In the genomic region with DNA sequence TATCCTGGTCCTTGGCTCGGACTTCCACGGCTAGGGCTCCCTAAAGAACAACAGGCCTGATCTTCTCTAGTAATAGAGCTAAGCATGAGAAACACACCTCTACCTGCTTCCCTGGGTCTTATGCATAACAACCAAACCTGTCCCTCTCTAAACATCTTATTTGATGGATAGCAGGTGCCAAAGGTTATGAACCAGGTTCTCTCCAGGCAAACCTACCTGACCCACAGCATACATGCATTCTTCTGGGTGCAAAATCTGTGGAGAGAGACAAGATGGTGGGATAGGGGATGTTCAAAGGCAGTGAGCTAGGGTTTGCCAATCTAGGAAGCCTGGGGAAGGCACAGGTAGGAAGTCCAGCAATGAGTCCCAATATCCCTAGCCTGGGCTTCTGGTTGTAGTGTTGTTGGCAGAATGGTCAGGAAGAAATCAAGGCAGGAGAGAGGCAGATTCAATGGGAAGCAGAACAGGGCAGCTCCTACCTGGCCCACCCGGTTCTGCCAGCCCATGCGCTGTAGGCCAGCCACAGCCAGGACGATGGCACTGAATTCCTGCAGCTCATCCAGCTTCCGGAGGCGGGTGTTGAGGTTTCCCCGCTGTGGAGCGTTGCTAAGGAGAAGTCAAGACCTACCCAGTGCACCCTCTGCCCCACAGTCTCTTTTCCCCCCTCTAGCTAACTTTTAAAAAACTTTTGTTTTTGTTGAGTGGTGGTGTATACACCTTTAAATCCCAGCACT, we compare ENCODE assay signal across 9 mouse cellular contexts. TPM values are rescaled to one million over a fixed set of nuclear protein-coding genes. Genes with fewer than 3 reads are reported as not detected.
DNase-seq lines count a peak whose midpoint lies in the region; ATAC-seq and TF ChIP-seq lines count a peak whose summit lies in the region.
"Had no signal": no experiment of that assay in that cellular context is flagged by ENCODE, and none has a peak within 500 bp of the region (broad histone marks: within the 10 kb centered on the region; RNA-seq: fewer than 3 reads in every experiment).

No protein-coding gene starts in this region.

- no peaks in the 10 kb centered on the region for H3K9me3 ChIP-seq in kidney, embryonic 14.5 days (ENCODE audit: control insufficient read depth, low read length)
- no peaks in the 10 kb centered on the region for H3K9me3 ChIP-seq in ES-Bruce4 (replicated peaks; ENCODE audit: control insufficient read depth, insufficient read depth, low read length, poor library complexity, severe bottlenecking)
- no peaks in the 10 kb centered on the region for H3K9me3 ChIP-seq in forebrain, embryonic 14.5 days (replicated peaks; ENCODE audit: control insufficient read depth, low read length)
- H3K9me3 ChIP-seq in liver, embryonic 14.5 days (ENCODE audit: control insufficient read depth, low read length) = no peaks in the 10 kb centered on the region

- no peak for DNase-seq in kidney, adult 9 months
- no peak for DNase-seq in forebrain, embryonic 14.5 days (ENCODE audit: low spot score)
- peak in 1 of 3 experiments; percentile 41 for DNase-seq in liver, embryonic 14.5 days (ENCODE audit: low read depth in 3 of 3, low spot score in 3 of 3)
- no peak for DNase-seq in ovary, adult 18-20 months (ENCODE audit: low spot score)
- DNase-seq in T-cell, adult 2 months (ENCODE audit: low spot score) = no peak
- DNase-seq: lung, postnatal 14 days had no signal

- ATAC-seq in kidney, embryonic 14.5 days (ENCODE audit: low FRiP score, low TSS enrichment) = no peak
- no peak for ATAC-seq in forebrain, embryonic 14.5 days
- ATAC-seq in liver, embryonic 14.5 days (ENCODE audit: insufficient read depth) = no peak
- ATAC-seq in CD4-positive, CD25-positive, alpha-beta regulatory T cell, adult 4 months = no peak

- WGBS in kidney, embryonic 14.5 days = 67% methylated on average over 9 of the region's 9 CpGs
- WGBS in forebrain, embryonic 14.5 days = 68% methylated on average over 9 of the region's 9 CpGs
- WGBS in liver, embryonic 14.5 days (ENCODE audit: insufficient replicate concordance) = 77% methylated on average over 9 of the region's 9 CpGs

- TF ChIP-seq POLR2A in ES-Bruce4 (IDR thresholded peaks at IDR 0.05; ENCODE audit: insufficient read depth, low read length) = no peak

- no peak for TF ChIP-seq CTCF in ES-Bruce4 (IDR thresholded peaks at IDR 0.05; ENCODE audit: low read depth, low read length)
- no peak for TF ChIP-seq CTCF in liver, embryonic 14.5 days (IDR thresholded peaks at IDR 0.05; ENCODE audit: low read depth)

- H3K27ac ChIP-seq in kidney, embryonic 14.5 days (ENCODE audit: low read depth, low read length) = no peak overlapping the region
- H3K27ac ChIP-seq in ES-Bruce4 (ENCODE audit: insufficient read depth, low read length) = 0 out of 2 replicates have a peak overlapping the region, but pooled peaks have one; percentile 12
- no peak overlapping the region for H3K27ac ChIP-seq in forebrain, embryonic 14.5 days (ENCODE audit: low read depth, low read length)
- peak overlapping the region; percentile 97 for H3K27ac ChIP-seq in liver, embryonic 14.5 days

- H3K4me2 ChIP-seq in kidney, embryonic 14.5 days (replicated peaks; ENCODE audit: low read depth, low read length) = peak overlapping the region; percentile 38
- peak overlapping the region; percentile 53 for H3K4me2 ChIP-seq in forebrain, embryonic 14.5 days (ENCODE audit: low read length)
- H3K4me2 ChIP-seq in liver, embryonic 14.5 days (ENCODE audit: low read depth) = peak overlapping the region; percentile 98

- H3K36me3 ChIP-seq in kidney, embryonic 14.5 days (ENCODE audit: control insufficient read depth, insufficient read depth, low read length) = peaks cover 51% of the 10 kb centered on the region
- peaks cover 18% of the 10 kb centered on the region for H3K36me3 ChIP-seq in ES-Bruce4 (ENCODE audit: control insufficient read depth, insufficient read depth, low read length, poor library complexity, severe bottlenecking)
- peaks cover 38% of the 10 kb centered on the region for H3K36me3 ChIP-seq in forebrain, embryonic 14.5 days (ENCODE audit: control insufficient read depth, insufficient read depth, low read length)
- peaks cover 81% of the 10 kb centered on the region for H3K36me3 ChIP-seq in liver, embryonic 14.5 days (replicated peaks; ENCODE audit: control insufficient read depth, insufficient read depth, low read depth)

- no peak for TF ChIP-seq EP300 in ES-Bruce4 (IDR thresholded peaks at IDR 0.05; ENCODE audit: insufficient read depth, low read depth, low read length)
- TF ChIP-seq EP300 in liver, embryonic 14.5 days (IDR thresholded peaks at IDR 0.05; ENCODE audit: low read depth) = no peak; the same call in 1 of the 2 replicates

- H3K4me3 ChIP-seq in kidney, embryonic 14.5 days (ENCODE audit: low read length) = peak overlapping the region; percentile 66
- H3K4me3 ChIP-seq in ES-Bruce4 (ENCODE audit: low read depth, low read length) = peak overlapping the region; percentile 55
- peak overlapping the region; percentile 83 for H3K4me3 ChIP-seq in forebrain, embryonic 14.5 days (ENCODE audit: low read depth, low read length)
- peak overlapping the region; percentile 95 to 97 for H3K4me3 ChIP-seq in liver, embryonic 14.5 days (ENCODE audit: insufficient read depth in 1 of 2, low read depth in 2 of 2, low read length in 2 of 2)

- peak overlapping the region; percentile 37; the same call in 1 of the 2 replicates for H3K9ac ChIP-seq in kidney, embryonic 14.5 days (ENCODE audit: low read depth, low read length)
- H3K9ac ChIP-seq in ES-Bruce4 (ENCODE audit: low read depth, poor library complexity, severe bottlenecking) = peak overlapping the region; percentile 98
- peak overlapping the region; percentile 40; the same call in 1 of the 2 replicates for H3K9ac ChIP-seq in forebrain, embryonic 14.5 days (ENCODE audit: low read length)
- H3K9ac ChIP-seq in liver, embryonic 14.5 days (replicated peaks) = peak overlapping the region; percentile 99

- H3K4me1 ChIP-seq in kidney, embryonic 14.5 days (ENCODE audit: control insufficient read depth, insufficient read depth, low read length) = peaks cover 20% of the 10 kb centered on the region
- peaks cover 5% of the 10 kb centered on the region for H3K4me1 ChIP-seq in ES-Bruce4 (ENCODE audit: control insufficient read depth, insufficient read depth, low read length)
- H3K4me1 ChIP-seq in forebrain, embryonic 14.5 days (ENCODE audit: control insufficient read depth, insufficient read depth, low read length) = peaks cover 12% of the 10 kb centered on the region
- H3K4me1 ChIP-seq in liver, embryonic 14.5 days (replicated peaks; ENCODE audit: control insufficient read depth in 2 of 2, insufficient read depth in 2 of 2, low read length in 1 of 2) = peaks cover 16 to 19% of the 10 kb centered on the region in 2 experiments

- no peaks in the 10 kb centered on the region for H3K27me3 ChIP-seq in kidney, embryonic 14.5 days (ENCODE audit: control insufficient read depth, insufficient read depth, low read length)
- no peaks in the 10 kb centered on the region for H3K27me3 ChIP-seq in ES-Bruce4 (ENCODE audit: control insufficient read depth, insufficient read depth, low read length, poor library complexity, severe bottlenecking)
- H3K27me3 ChIP-seq in forebrain, embryonic 14.5 days (replicated peaks; ENCODE audit: control insufficient read depth, insufficient read depth, low read length) = no peaks in the 10 kb centered on the region
- no peaks in the 10 kb centered on the region for H3K27me3 ChIP-seq in liver, embryonic 14.5 days (ENCODE audit: control insufficient read depth, insufficient read depth, low read length)

RNA-seq across cellular contexts. Expression of a gene that starts 3.1 kb away (rescaled TPM):
- polyA plus RNA-seq in kidney, embryonic 14.5 days (2014; fragmentation: Nextera tagmentation; extraction: Ambion mirVana) = 413 and 421 TPM in 2 replicates
- 173 and 202 TPM in 2 replicates for polyA plus RNA-seq in ES-Bruce4 (2011; ENCODE audit: insufficient read depth, insufficient read length, low read depth, missing spikeins)
- 215 and 240 TPM in 2 replicates for polyA plus RNA-seq in forebrain, embryonic 14.5 days (2014; fragmentation: Nextera tagmentation; extraction: Ambion mirVana)
- 177 and 217 TPM in 2 replicates for polyA plus RNA-seq in liver, embryonic 14.5 days (2012; rRNA removed)
- polyA plus RNA-seq in liver, embryonic 14.5 days (2014; fragmentation: Nextera tagmentation; extraction: Ambion mirVana) = 168 and 190 TPM in 2 replicates
- 10 to 100 TPM; 11.3 to 14.7 TPM for polyA plus RNA-seq in CD4-positive, CD25-positive, alpha-beta regulatory T cell, adult 4 months (2017; shearing (Covaris generic))

RNA-seq across cellular contexts. Expression of a gene that starts 6.4 kb away (rescaled TPM):
- 123 and 136 TPM in 2 replicates for polyA plus RNA-seq in kidney, embryonic 14.5 days (2014; fragmentation: Nextera tagmentation; extraction: Ambion mirVana)
- polyA plus RNA-seq in ES-Bruce4 (2011; ENCODE audit: insufficient read depth, insufficient read length, low read depth, missing spikeins) = 76.5 and 80.3 TPM in 2 replicates
- 68.5 and 74.3 TPM in 2 replicates for polyA plus RNA-seq in forebrain, embryonic 14.5 days (2014; fragmentation: Nextera tagmentation; extraction: Ambion mirVana)
- 837 and 876 TPM in 2 replicates for polyA plus RNA-seq in liver, embryonic 14.5 days (2012; rRNA removed)
- polyA plus RNA-seq in liver, embryonic 14.5 days (2014; fragmentation: Nextera tagmentation; extraction: Ambion mirVana) = 1,376 and 1,452 TPM in 2 replicates
- 10 to 100 TPM; 23.7 to 24.0 TPM for polyA plus RNA-seq in CD4-positive, CD25-positive, alpha-beta regulatory T cell, adult 4 months (2017; shearing (Covaris generic))

RNA-seq across cellular contexts. Expression of a gene that starts 11.8 kb away (rescaled TPM):
- polyA plus RNA-seq in kidney, embryonic 14.5 days (2014; fragmentation: Nextera tagmentation; extraction: Ambion mirVana) = 49.6 and 51.9 TPM in 2 replicates
- polyA plus RNA-seq in ES-Bruce4 (2011; ENCODE audit: insufficient read depth, insufficient read length, low read depth, missing spikeins) = 13.7 and 17.4 TPM in 2 replicates
- polyA plus RNA-seq in forebrain, embryonic 14.5 days (2014; fragmentation: Nextera tagmentation; extraction: Ambion mirVana) = 38.2 and 39.7 TPM in 2 replicates
- polyA plus RNA-seq in liver, embryonic 14.5 days (2012; rRNA removed) = 16.4 and 19.5 TPM in 2 replicates
- 18.8 and 20.2 TPM in 2 replicates for polyA plus RNA-seq in liver, embryonic 14.5 days (2014; fragmentation: Nextera tagmentation; extraction: Ambion mirVana)
- polyA plus RNA-seq in CD4-positive, CD25-positive, alpha-beta regulatory T cell, adult 4 months (2017; shearing (Covaris generic)) = 10 to 100 TPM; 15.7 to 16.0 TPM

RNA-seq across cellular contexts. Expression of a gene that starts 17.5 kb away (rescaled TPM):
- polyA plus RNA-seq in kidney, embryonic 14.5 days (2014; fragmentation: Nextera tagmentation; extraction: Ambion mirVana) = 6.7 and 7.6 TPM in 2 replicates
- polyA plus RNA-seq in ES-Bruce4 (2011; ENCODE audit: insufficient read depth, insufficient read length, low read depth, missing spikeins) = 5.1 and 7.0 TPM in 2 replicates
- polyA plus RNA-seq in forebrain, embryonic 14.5 days (2014; fragmentation: Nextera tagmentation; extraction: Ambion mirVana) = 16.3 and 22.2 TPM in 2 replicates
- 13.0 and 17.3 TPM in 2 replicates for polyA plus RNA-seq in liver, embryonic 14.5 days (2012; rRNA removed)
- polyA plus RNA-seq in liver, embryonic 14.5 days (2014; fragmentation: Nextera tagmentation; extraction: Ambion mirVana) = 7.4 and 8.9 TPM in 2 replicates
- polyA plus RNA-seq in CD4-positive, CD25-positive, alpha-beta regulatory T cell, adult 4 months (2017; shearing (Covaris generic)) = 1 to 10 TPM; 3.2 to 3.6 TPM

RNA-seq across cellular contexts. Expression of a gene that starts 23.9 kb away (rescaled TPM):
- polyA plus RNA-seq in kidney, embryonic 14.5 days (2014; fragmentation: Nextera tagmentation; extraction: Ambion mirVana) = 18.0 and 28.1 TPM in 2 replicates
- polyA plus RNA-seq in ES-Bruce4 (2011; ENCODE audit: insufficient read depth, insufficient read length, low read depth, missing spikeins) = 26.7 and 30.5 TPM in 2 replicates
- polyA plus RNA-seq in forebrain, embryonic 14.5 days (2014; fragmentation: Nextera tagmentation; extraction: Ambion mirVana) = 33.3 and 33.8 TPM in 2 replicates
- 9.4 and 9.7 TPM in 2 replicates for polyA plus RNA-seq in liver, embryonic 14.5 days (2012; rRNA removed)
- polyA plus RNA-seq in liver, embryonic 14.5 days (2014; fragmentation: Nextera tagmentation; extraction: Ambion mirVana) = 11.5 and 12.0 TPM in 2 replicates
- 10 to 100 TPM; 55.6 to 86.7 TPM for polyA plus RNA-seq in CD4-positive, CD25-positive, alpha-beta regulatory T cell, adult 4 months (2017; shearing (Covaris generic))

Comparison
In these comparisons a context has a peak if more than half of its experiments do, and no peak if none do; other contexts are left out.
1. H3K27ac ChIP-seq: peak in ES-Bruce4 (single experiment) and liver, embryonic 14.5 days (single experiment); none in kidney, embryonic 14.5 days (single experiment) and forebrain, embryonic 14.5 days (single experiment).
2. H3K4me2 ChIP-seq: peak in every context shown above with its lines; median percentile 98 in liver, embryonic 14.5 days; 53 in forebrain, embryonic 14.5 days; 38 in kidney, embryonic 14.5 days.
3. H3K9ac ChIP-seq: peak in every context shown above with its lines; median percentile 99 in liver, embryonic 14.5 days; 98 in ES-Bruce4; 40 in forebrain, embryonic 14.5 days; 37 in kidney, embryonic 14.5 days.
4. RNA of a gene that starts 3.1 kb away (polyA plus RNA-seq): 413 to 421 TPM in kidney, embryonic 14.5 days, 215 to 240 TPM in forebrain, embryonic 14.5 days, 168 to 217 TPM in liver, embryonic 14.5 days and 173 to 202 TPM in ES-Bruce4; 11.3 to 14.7 TPM in CD4-positive, CD25-positive, alpha-beta regulatory T cell, adult 4 months; every median in the first group is over 10 times any median in the second.
5. Peak in every context shown above with its lines, with median percentiles within 50 percentile points of each other: H3K4me3 ChIP-seq.